Mouse (Mus musculus) embryonic fibroblast, embryonic 13.5 days (primary cell): Measurements from ENCODE around the gene Taf12. TPM values are rescaled to one million over a fixed set of nuclear protein-coding genes. Genes with fewer than 3 reads are reported as not detected.
A peak's percentile ranks its signal among the peaks of the same experiment; 100 is the strongest.
"Not testable (repeated sequence)": the region's sequence is repeated elsewhere in the genome, so short reads cannot be mapped to it uniquely, and the experiment has no call there.

Source experiments
- H3K27ac ChIP-seq: 2 replicates; pipeline ENCODE4 v1.5.1; 2012; ENCODE audit warnings: low read length, control low read depth, inconsistent platforms; ENCODE audit not compliant: insufficient read depth
- H3K4me1 ChIP-seq: 2 replicates; pipeline ENCODE4 v1.6.1; 2011; ENCODE audit warnings: low read length; ENCODE audit not compliant: control insufficient read depth, insufficient read depth
- H3K4me3 ChIP-seq: 2 replicates; pipeline ENCODE4 v1.5.1; 2011; ENCODE audit warnings: mild to moderate bottlenecking, control low read depth, low read length; ENCODE audit not compliant: insufficient read depth
- CTCF ChIP-seq: IDR thresholded peaks from 2 replicates; pipeline ENCODE4 v1.5.1; 2011; ENCODE audit warnings: mild to moderate bottlenecking, control low read depth, low read length, moderate library complexity, borderline replicate concordance; ENCODE audit not compliant: insufficient read depth
- POLR2A ChIP-seq: IDR thresholded peaks from 2 replicates; pipeline ENCODE4 v1.6.1; 2011; ENCODE audit warnings: low read depth, mild to moderate bottlenecking, control low read depth, low read length, moderate library complexity
- polyA plus RNA-seq: library from polyadenylated mRNA; stranded (reverse); fragments of >200 nt; gene quantifications from 2 replicates; pipeline ENCODE4 v1.2.4, GENCODE M21; 2011; ENCODE audit warnings: low read depth; ENCODE audit not compliant: missing spikeins, insufficient read length

Gene Taf12
- polyA plus RNA-seq, 1 experiment, result 36.5 TPM

GRCm38 (mm10) chr4:132299849-132300248 is 25.7 kb downstream of the Taf12 start:
- no peaks in the 10 kb centered on the region for H3K4me1 ChIP-seq
- TF ChIP-seq POLR2A, result no peak
- no peak for TF ChIP-seq CTCF
- H3K27ac ChIP-seq, result no peak overlapping the region
- H3K4me3 ChIP-seq, result no peak overlapping the region

- H3K27ac ChIP-seq, result no peak overlapping the region
- H3K4me1 ChIP-seq, result no peaks in the 10 kb centered on the region
- no peak for TF ChIP-seq CTCF
- no peak for TF ChIP-seq POLR2A
- H3K4me3 ChIP-seq, result no peak overlapping the region
These were observed 27.3 kb downstream of the Taf12 start for GRCm38 (mm10) chr4:132301486-132301885.

GRCm38 (mm10) chr4:132301965-132302938 is 28.1 kb downstream of the Taf12 start:
- peak overlapping the region; percentile 30 for H3K4me3 ChIP-seq
- no peaks in the 10 kb centered on the region for H3K4me1 ChIP-seq
- 0 out of 2 replicates have a peak, but pooled peaks have one; percentile 32 for TF ChIP-seq POLR2A
- TF ChIP-seq CTCF, result no peak
- no peak overlapping the region for H3K27ac ChIP-seq

- Histone ChIP-seq H3K27ac (no peak within 1 kb of the TSS), H3K4me1 (no peaks in the 10 kb centered on the region), H3K4me3 (peak within 1 kb of the TSS; percentile 30)
- TF ChIP-seq POLR2A, result peak; percentile 60; the same call in 1 of the 2 replicates
- TF ChIP-seq CTCF, result no peak
These were observed 28.8 kb downstream of the Taf12 start, which contains the start of gene Rab42 for GRCm38 (mm10) chr4:132302939-132303479. Gene Rab42 (minus strand): TSS chr4:132303385.

- not testable (repeated sequence) for H3K4me1 ChIP-seq, H3K27ac ChIP-seq, H3K4me3 ChIP-seq
- 0 out of 2 replicates have a peak, but pooled peaks have one; percentile 7 for TF ChIP-seq POLR2A
These were observed 29.3 kb downstream of the Taf12 start for GRCm38 (mm10) chr4:132303484-132303883.

GRCm38 (mm10) chr4:132305276-132305675 is 31.1 kb downstream of the Taf12 start:
- no peak for TF ChIP-seq POLR2A
- no peak for TF ChIP-seq CTCF
- H3K4me1 ChIP-seq, result no peaks in the 10 kb centered on the region
- no peak overlapping the region for H3K27ac ChIP-seq
- no peak overlapping the region for H3K4me3 ChIP-seq

- Histone ChIP-seq H3K27ac (no peak overlapping the region), H3K4me1 (no peaks in the 10 kb centered on the region), H3K4me3 (no peak overlapping the region)
- TF ChIP-seq CTCF, result no peak
- no peak for TF ChIP-seq POLR2A
These were observed 31.8 kb downstream of the Taf12 start for GRCm38 (mm10) chr4:132306004-132306403.

- TF ChIP-seq POLR2A (peak; percentile 100), CTCF (no peak)
- no peaks in the 10 kb centered on the region for H3K4me1 ChIP-seq
- peak overlapping the region; percentile 88 for H3K27ac ChIP-seq
- peak overlapping the region; percentile 87 for H3K4me3 ChIP-seq
These were observed 34.4 kb downstream of the Taf12 start for GRCm38 (mm10) chr4:132308437-132309139.

GRCm38 (mm10) chr4:132309140-132309848 is 35.1 kb downstream of the Taf12 start:
- Histone ChIP-seq H3K4me1 (no peaks in the 10 kb centered on the region), H3K4me3 (peak overlapping the region; percentile 87), H3K27ac (peak overlapping the region; percentile 88)
- no peak for TF ChIP-seq CTCF
- TF ChIP-seq POLR2A, result 0 out of 2 replicates have a peak, but pooled peaks have one; percentile 31
